Mouse (Mus musculus): Measurements from ENCODE around the gene Ttbk1. TPM values are rescaled to one million over a fixed set of nuclear protein-coding genes. Genes with fewer than 3 reads are reported as not detected.
A peak's percentile ranks its signal among the peaks of the same experiment; 100 is the strongest.

Gene Ttbk1
- polyA plus RNA-seq, 1 experiment from 2014 or later: 0.31 TPM

- H3K27ac ChIP-seq: no peak overlapping the region
- H3K9ac ChIP-seq: no peak overlapping the region
- no peak overlapping the region for H3K4me3 ChIP-seq (replicated peaks)
- WGBS: 67% methylated on average over 5 of the region's 5 CpGs
- no peaks in the 10 kb centered on the region for H3K36me3 ChIP-seq
- no peak for ATAC-seq (ENCODE audit: insufficient read depth, low FRiP score, low read depth)
- no peaks in the 10 kb centered on the region for H3K9me3 ChIP-seq
- H3K27me3 ChIP-seq (replicated peaks): peaks cover 44% of the 10 kb centered on the region
- peaks cover 13% of the 10 kb centered on the region for H3K4me1 ChIP-seq
- H3K4me2 ChIP-seq: no peak overlapping the region
Observed at GRCm38 (mm10) chr17:46462226-46462625, 25.2 kb downstream of the Ttbk1 start.

GRCm38 (mm10) chr17:46461347-46461746, 26.1 kb downstream of the Ttbk1 start:
- 12% methylated on average over 8 of the region's 8 CpGs for WGBS
- ATAC-seq (ENCODE audit: insufficient read depth, low FRiP score, low read depth): no peak
- Histone ChIP-seq H3K27ac (no peak overlapping the region), H3K36me3 (no peaks in the 10 kb centered on the region), H3K27me3 (replicated peaks) (peaks cover 50% of the 10 kb centered on the region), H3K9ac (no peak overlapping the region), H3K4me2 (peak overlapping the region; percentile 79), H3K4me1 (peaks cover 13% of the 10 kb centered on the region), H3K9me3 (no peaks in the 10 kb centered on the region), H3K4me3 (replicated peaks) (peak overlapping the region; percentile 38)

- ATAC-seq (ENCODE audit: insufficient read depth, low FRiP score, low read depth): 0 out of 2 replicates have a peak, but pooled peaks have one; percentile 3
Observed at GRCm38 (mm10) chr17:46460673-46461072, 26.8 kb downstream of the Ttbk1 start.

GRCm38 (mm10) chr17:46458439-46458838, 29.0 kb downstream of the Ttbk1 start:
- peaks cover 76% of the 10 kb centered on the region for H3K27me3 ChIP-seq (replicated peaks)

More at GRCm38 (mm10) chr17:46460673-46461072, 26.8 kb downstream of the Ttbk1 start:
- peaks cover 56% of the 10 kb centered on the region for H3K27me3 ChIP-seq (replicated peaks)
- H3K4me3 ChIP-seq (replicated peaks): peak overlapping the region; percentile 38
- H3K9me3 ChIP-seq: no peaks in the 10 kb centered on the region
- H3K36me3 ChIP-seq: no peaks in the 10 kb centered on the region
- H3K4me2 ChIP-seq: peak overlapping the region; percentile 79
- 0 out of 2 replicates have a peak overlapping the region, but pooled peaks have one; percentile 16 for H3K9ac ChIP-seq
- WGBS: under 1% methylated on average over 31 of the region's 32 CpGs
- no peak overlapping the region for H3K27ac ChIP-seq
- H3K4me1 ChIP-seq: peaks cover 20% of the 10 kb centered on the region

GRCm38 (mm10) chr17:46457791-46458190, 29.7 kb downstream of the Ttbk1 start:
- Histone ChIP-seq H3K4me3 (replicated peaks) (no peak overlapping the region), H3K4me2 (no peak overlapping the region), H3K4me1 (peaks cover 44% of the 10 kb centered on the region), H3K36me3 (no peaks in the 10 kb centered on the region), H3K27ac (no peak overlapping the region), H3K27me3 (replicated peaks) (peaks cover 82% of the 10 kb centered on the region), H3K9me3 (no peaks in the 10 kb centered on the region), H3K9ac (no peak overlapping the region)
- 11% methylated on average over 10 of the region's 10 CpGs for whole genome bisulfite sequencing
- ATAC-seq (ENCODE audit: insufficient read depth, low FRiP score, low read depth): no peak

More at GRCm38 (mm10) chr17:46458439-46458838, 29.0 kb downstream of the Ttbk1 start:
- Histone ChIP-seq H3K27ac (no peak overlapping the region), H3K9me3 (no peaks in the 10 kb centered on the region), H3K4me2 (no peak overlapping the region), H3K36me3 (no peaks in the 10 kb centered on the region), H3K4me3 (replicated peaks) (no peak overlapping the region), H3K9ac (no peak overlapping the region), H3K4me1 (peaks cover 40% of the 10 kb centered on the region)
- ATAC-seq (ENCODE audit: insufficient read depth, low FRiP score, low read depth): no peak
- WGBS: 24% methylated on average over 3 of the region's 3 CpGs

GRCm38 (mm10) chr17:46455110-46455691, 32.3 kb downstream of the Ttbk1 start:
- WGBS: 3% methylated on average over 33 of the region's 33 CpGs
- peak overlapping the region; percentile 41 for H3K4me3 ChIP-seq (replicated peaks)
- H3K36me3 ChIP-seq: no peaks in the 10 kb centered on the region
- H3K4me1 ChIP-seq: peaks cover 31% of the 10 kb centered on the region
- H3K9me3 ChIP-seq: no peaks in the 10 kb centered on the region
- peak overlapping the region; percentile 89 for H3K4me2 ChIP-seq
- H3K27ac ChIP-seq: no peak overlapping the region
- peak; percentile 45 for ATAC-seq (ENCODE audit: insufficient read depth, low FRiP score, low read depth)
- peaks cover 68% of the 10 kb centered on the region for H3K27me3 ChIP-seq (replicated peaks)
- no peak overlapping the region for H3K9ac ChIP-seq

GRCm38 (mm10) chr17:46454539-46454938, 32.9 kb downstream of the Ttbk1 start:
- under 1% methylated on average over 9 of the region's 9 CpGs for WGBS
- peaks cover 31% of the 10 kb centered on the region for H3K4me1 ChIP-seq
- no peak overlapping the region for H3K27ac ChIP-seq
- H3K4me3 ChIP-seq (replicated peaks): peak overlapping the region; percentile 41
- H3K36me3 ChIP-seq: no peaks in the 10 kb centered on the region
- peak overlapping the region; percentile 89 for H3K4me2 ChIP-seq
- H3K9ac ChIP-seq: no peak overlapping the region
- peaks cover 62% of the 10 kb centered on the region for H3K27me3 ChIP-seq (replicated peaks)
- H3K9me3 ChIP-seq: no peaks in the 10 kb centered on the region
- ATAC-seq (ENCODE audit: insufficient read depth, low FRiP score, low read depth): no peak

GRCm38 (mm10) chr17:46453970-46454411, 33.5 kb downstream of the Ttbk1 start:
- peak overlapping the region; percentile 41 for H3K4me3 ChIP-seq (replicated peaks)
- H3K36me3 ChIP-seq: no peaks in the 10 kb centered on the region
- no peak for ATAC-seq (ENCODE audit: insufficient read depth, low FRiP score, low read depth)
- H3K9me3 ChIP-seq: no peaks in the 10 kb centered on the region
- H3K27ac ChIP-seq: no peak overlapping the region
- H3K27me3 ChIP-seq (replicated peaks): peaks cover 56% of the 10 kb centered on the region
- 2% methylated on average over 26 of the region's 26 CpGs for WGBS
- H3K4me1 ChIP-seq: peaks cover 31% of the 10 kb centered on the region
- H3K4me2 ChIP-seq: peak overlapping the region; percentile 89
- H3K9ac ChIP-seq: no peak overlapping the region

GRCm38 (mm10) chr17:46453302-46453948, 34.0 kb downstream of the Ttbk1 start:
- H3K4me3 ChIP-seq (replicated peaks): 0 out of 2 replicates have a peak overlapping the region, but pooled peaks have one; percentile 41
- ATAC-seq (ENCODE audit: insufficient read depth, low FRiP score, low read depth): no peak
- H3K36me3 ChIP-seq: no peaks in the 10 kb centered on the region
- peaks cover 31% of the 10 kb centered on the region for H3K4me1 ChIP-seq
- H3K9ac ChIP-seq: no peak overlapping the region
- no peak overlapping the region for H3K27ac ChIP-seq
- WGBS: 14% methylated on average over 13 of the region's 13 CpGs
- peaks cover 51% of the 10 kb centered on the region for H3K27me3 ChIP-seq (replicated peaks)
- H3K4me2 ChIP-seq: peak overlapping the region; percentile 89; the same call in 1 of the 2 replicates
- H3K9me3 ChIP-seq: no peaks in the 10 kb centered on the region

- no peak for ATAC-seq (ENCODE audit: insufficient read depth, low FRiP score, low read depth)
- Histone ChIP-seq H3K27me3 (replicated peaks) (peaks cover 43% of the 10 kb centered on the region), H3K4me3 (replicated peaks) (no peak overlapping the region), H3K4me2 (no peak overlapping the region), H3K4me1 (peaks cover 31% of the 10 kb centered on the region), H3K9ac (no peak overlapping the region), H3K36me3 (no peaks in the 10 kb centered on the region), H3K27ac (no peak overlapping the region), H3K9me3 (no peaks in the 10 kb centered on the region)
- WGBS: 41% methylated on average over 5 of the region's 5 CpGs
Observed at GRCm38 (mm10) chr17:46452683-46453082, 34.8 kb downstream of the Ttbk1 start.

GRCm38 (mm10) chr17:46446264-46446663, 41.2 kb downstream of the Ttbk1 start:
- no peak overlapping the region for H3K9ac ChIP-seq
- H3K27ac ChIP-seq: no peak overlapping the region
- H3K4me2 ChIP-seq: no peak overlapping the region
- no peaks in the 10 kb centered on the region for H3K9me3 ChIP-seq
- H3K4me3 ChIP-seq (replicated peaks): no peak overlapping the region
- no peak for ATAC-seq (ENCODE audit: insufficient read depth, low FRiP score, low read depth)
- H3K4me1 ChIP-seq: peaks cover 20% of the 10 kb centered on the region
- H3K27me3 ChIP-seq (replicated peaks): peaks cover 52% of the 10 kb centered on the region
- 94% methylated on average over 16 of the region's 16 CpGs for WGBS
- H3K36me3 ChIP-seq: no peaks in the 10 kb centered on the region

GRCm38 (mm10) chr17:46444839-46445579, 42.5 kb downstream of the Ttbk1 start:
- H3K4me1 ChIP-seq: peaks cover 20% of the 10 kb centered on the region
- no peak overlapping the region for H3K9ac ChIP-seq
- no peak for ATAC-seq (ENCODE audit: insufficient read depth, low FRiP score, low read depth)
- peak overlapping the region; percentile 81 for H3K4me2 ChIP-seq
- 4% methylated on average over 50 of the region's 50 CpGs for WGBS
- peaks cover 52% of the 10 kb centered on the region for H3K27me3 ChIP-seq (replicated peaks)
- H3K9me3 ChIP-seq: no peaks in the 10 kb centered on the region
- no peak overlapping the region for H3K27ac ChIP-seq
- no peaks in the 10 kb centered on the region for H3K36me3 ChIP-seq
- H3K4me3 ChIP-seq (replicated peaks): peak overlapping the region; percentile 40
